Mouse (Mus musculus): ENCODE measurements around the gene Hsf4. TPM values are rescaled to one million over a fixed set of nuclear protein-coding genes. Genes with fewer than 3 reads are reported as not detected.

Hsf4 gene
- total and polyA plus RNA-seq, 2 experiments from 2014 or later: 0.30 to 0.90 TPM

DNA sequence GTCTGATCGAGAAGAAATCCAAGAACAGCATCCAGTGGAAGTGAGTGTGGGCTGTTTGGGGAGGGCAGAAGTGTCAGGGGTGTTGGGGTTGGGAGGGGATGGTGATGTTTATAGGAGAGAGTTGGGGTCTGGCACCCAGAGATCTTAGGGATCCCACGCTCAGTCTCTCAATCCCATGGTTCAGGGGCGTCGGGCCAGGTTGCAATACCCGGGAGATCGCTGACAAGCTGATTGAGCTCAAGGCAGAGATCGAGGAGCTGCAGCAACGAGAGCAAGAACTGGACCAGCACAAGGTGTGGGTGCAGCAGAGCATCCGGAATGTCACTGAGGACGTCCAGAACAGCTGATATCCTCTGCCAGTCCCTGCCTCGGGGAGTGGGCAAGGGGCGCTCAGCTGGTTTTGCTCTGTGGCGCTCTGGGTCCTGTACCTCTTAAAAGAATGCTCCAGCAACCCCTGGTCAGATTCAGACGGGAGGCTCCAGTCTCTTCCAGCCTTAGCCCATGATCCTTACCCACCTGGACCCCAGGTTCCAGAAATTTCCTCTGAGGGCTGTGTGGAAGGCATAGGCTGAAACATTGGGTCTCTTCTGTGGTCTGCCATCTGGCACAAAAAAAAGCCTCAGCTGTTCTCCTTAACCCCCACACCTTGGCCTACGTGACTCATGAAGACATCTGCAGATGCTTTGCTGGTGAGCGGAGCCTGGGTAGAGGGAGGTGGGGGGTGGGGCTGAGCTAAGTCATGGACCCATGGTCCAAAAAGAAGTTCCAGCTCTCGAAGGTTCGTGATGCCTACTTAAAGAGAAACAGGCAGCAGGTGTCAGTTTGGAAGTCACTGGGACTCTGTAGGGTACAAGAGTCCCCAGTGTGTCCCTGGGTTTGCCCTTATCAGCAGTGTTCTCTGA lies 29.0 kb downstream of the Hsf4 start:
- H3K9ac ChIP-seq: peak overlapping the region; percentile 95
- no peak for ATAC-seq
- H3K27ac ChIP-seq (ENCODE audit: low read depth, low read length): no peak overlapping the region
- H3K9me3 ChIP-seq (ENCODE audit: low read length): no peaks in the 10 kb centered on the region
- TF ChIP-seq CTCF (IDR thresholded peaks at IDR 0.05; ENCODE audit: low read depth): no peak
- H3K4me3 ChIP-seq (ENCODE audit: low read depth, low read length): peak overlapping the region; percentile 96
- no peak for DNase-seq
- peak overlapping the region; percentile 89 for H3K4me2 ChIP-seq (ENCODE audit: low read depth)
- 60% methylated on average over 18 of the region's 18 CpGs for WGBS
- 0 out of 2 replicates have a peak, but pooled peaks cover 9% of the 10 kb centered on the region for H3K4me1 ChIP-seq (ENCODE audit: insufficient read depth)
- peaks cover 35% of the 10 kb centered on the region for H3K36me3 ChIP-seq (ENCODE audit: insufficient read depth)
- H3K27me3 ChIP-seq (ENCODE audit: insufficient read depth, low read length): no peaks in the 10 kb centered on the region

DNA sequence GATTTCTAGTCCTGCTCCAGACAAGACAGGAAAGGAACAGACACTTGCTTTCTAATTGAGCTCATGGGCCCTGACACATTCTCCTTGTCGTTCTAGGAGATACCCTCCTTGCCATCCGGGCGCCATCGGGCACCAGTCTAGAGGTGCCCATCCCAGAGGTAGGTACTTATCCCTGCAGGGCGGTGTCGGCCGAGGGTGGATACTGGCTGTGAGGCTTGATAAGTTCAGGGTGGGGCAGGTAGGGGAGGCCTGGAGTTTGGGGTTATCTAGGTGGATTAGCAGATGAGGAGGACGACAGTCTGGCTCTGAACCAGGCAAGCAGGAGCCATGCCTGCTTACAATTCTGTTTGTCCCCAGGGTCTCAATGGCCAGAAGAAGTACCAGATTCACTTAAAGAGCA lies 30.4 kb downstream of the Hsf4 start:
- ATAC-seq (no peak), DNase-seq (no peak)
- Histone ChIP-seq H3K36me3 (ENCODE audit: insufficient read depth) (peaks cover 47% of the 10 kb centered on the region), H3K27me3 (ENCODE audit: insufficient read depth, low read length) (no peaks in the 10 kb centered on the region), H3K27ac (ENCODE audit: low read depth, low read length) (no peak overlapping the region), H3K4me2 (ENCODE audit: low read depth) (no peak overlapping the region), H3K9me3 (ENCODE audit: low read length) (no peaks in the 10 kb centered on the region), H3K4me1 (ENCODE audit: insufficient read depth) (0 out of 2 replicates have a peak, but pooled peaks cover 9% of the 10 kb centered on the region), H3K9ac (no peak overlapping the region), H3K4me3 (ENCODE audit: low read depth, low read length) (no peak overlapping the region)
- WGBS: 95% methylated on average over 8 of the region's 8 CpGs
- TF ChIP-seq CTCF (IDR thresholded peaks at IDR 0.05; ENCODE audit: low read depth): no peak

DNA sequence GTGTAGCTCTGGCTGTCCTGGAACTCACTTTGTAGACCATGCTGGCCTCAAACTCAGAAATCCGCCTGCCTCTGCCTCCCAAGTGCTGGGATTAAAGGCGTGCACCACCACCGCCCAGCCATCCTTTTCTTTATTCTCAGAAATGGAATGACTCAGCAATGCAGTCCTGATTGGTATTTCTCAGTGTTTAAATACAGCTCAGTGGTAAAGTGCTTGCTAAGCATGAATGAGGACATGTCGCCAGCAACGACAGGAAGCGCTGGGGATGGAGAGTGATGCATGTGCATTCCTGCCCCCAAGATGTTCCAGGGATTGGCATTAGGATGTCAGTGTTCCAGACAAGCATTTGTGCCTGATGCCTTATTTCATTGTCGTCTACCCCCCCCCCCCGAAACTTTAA lies 33.8 kb downstream of the Hsf4 start:
- peaks cover 10% of the 10 kb centered on the region; the same call in 1 of the 2 replicates for H3K4me1 ChIP-seq (ENCODE audit: insufficient read depth)
- no peak overlapping the region for H3K4me2 ChIP-seq (ENCODE audit: low read depth)
- no peak overlapping the region for H3K27ac ChIP-seq (ENCODE audit: low read depth, low read length)
- H3K36me3 ChIP-seq (ENCODE audit: insufficient read depth): peaks cover 68% of the 10 kb centered on the region
- WGBS: 89% methylated on average over 8 of the region's 8 CpGs
- H3K27me3 ChIP-seq (ENCODE audit: insufficient read depth, low read length): no peaks in the 10 kb centered on the region
- no peak overlapping the region for H3K4me3 ChIP-seq (ENCODE audit: low read depth, low read length)
- TF ChIP-seq CTCF (IDR thresholded peaks at IDR 0.05; ENCODE audit: low read depth): no peak
- H3K9me3 ChIP-seq (ENCODE audit: low read length): no peaks in the 10 kb centered on the region
- no peak overlapping the region for H3K9ac ChIP-seq
- ATAC-seq: no peak
- no peak for DNase-seq

DNA sequence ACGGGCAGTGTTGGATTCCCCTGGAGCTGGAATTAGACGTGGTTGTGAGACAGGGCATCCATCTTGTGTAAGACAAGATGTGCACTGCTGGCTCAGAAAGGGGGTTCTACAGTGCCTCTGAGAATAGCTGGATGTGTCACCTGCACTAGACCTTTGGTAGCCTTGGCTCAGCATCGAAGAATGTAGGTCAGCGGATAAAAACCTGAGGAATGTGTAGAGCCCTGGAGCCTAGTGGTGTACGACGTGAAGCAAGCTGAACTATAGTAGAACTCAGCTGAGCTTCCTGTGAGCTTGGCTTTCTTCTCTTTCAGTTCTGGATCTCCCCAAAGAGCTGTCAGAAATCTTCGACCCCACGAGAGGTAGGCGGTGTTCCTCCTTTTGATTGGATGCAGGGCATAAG lies 34.3 kb downstream of the Hsf4 start:
- Histone ChIP-seq H3K4me1 (ENCODE audit: insufficient read depth) (peaks cover 5% of the 10 kb centered on the region; the same call in 1 of the 2 replicates), H3K4me3 (ENCODE audit: low read depth, low read length) (no peak overlapping the region), H3K27me3 (ENCODE audit: insufficient read depth, low read length) (no peaks in the 10 kb centered on the region), H3K9me3 (ENCODE audit: low read length) (no peaks in the 10 kb centered on the region), H3K9ac (no peak overlapping the region), H3K4me2 (ENCODE audit: low read depth) (no peak overlapping the region), H3K36me3 (ENCODE audit: insufficient read depth) (peaks cover 73% of the 10 kb centered on the region), H3K27ac (ENCODE audit: low read depth, low read length) (no peak overlapping the region)
- DNase-seq (no peak), ATAC-seq (no peak)
- 86% methylated on average over 9 of the region's 9 CpGs for WGBS
- TF ChIP-seq CTCF (IDR thresholded peaks at IDR 0.05; ENCODE audit: low read depth): no peak

DNA sequence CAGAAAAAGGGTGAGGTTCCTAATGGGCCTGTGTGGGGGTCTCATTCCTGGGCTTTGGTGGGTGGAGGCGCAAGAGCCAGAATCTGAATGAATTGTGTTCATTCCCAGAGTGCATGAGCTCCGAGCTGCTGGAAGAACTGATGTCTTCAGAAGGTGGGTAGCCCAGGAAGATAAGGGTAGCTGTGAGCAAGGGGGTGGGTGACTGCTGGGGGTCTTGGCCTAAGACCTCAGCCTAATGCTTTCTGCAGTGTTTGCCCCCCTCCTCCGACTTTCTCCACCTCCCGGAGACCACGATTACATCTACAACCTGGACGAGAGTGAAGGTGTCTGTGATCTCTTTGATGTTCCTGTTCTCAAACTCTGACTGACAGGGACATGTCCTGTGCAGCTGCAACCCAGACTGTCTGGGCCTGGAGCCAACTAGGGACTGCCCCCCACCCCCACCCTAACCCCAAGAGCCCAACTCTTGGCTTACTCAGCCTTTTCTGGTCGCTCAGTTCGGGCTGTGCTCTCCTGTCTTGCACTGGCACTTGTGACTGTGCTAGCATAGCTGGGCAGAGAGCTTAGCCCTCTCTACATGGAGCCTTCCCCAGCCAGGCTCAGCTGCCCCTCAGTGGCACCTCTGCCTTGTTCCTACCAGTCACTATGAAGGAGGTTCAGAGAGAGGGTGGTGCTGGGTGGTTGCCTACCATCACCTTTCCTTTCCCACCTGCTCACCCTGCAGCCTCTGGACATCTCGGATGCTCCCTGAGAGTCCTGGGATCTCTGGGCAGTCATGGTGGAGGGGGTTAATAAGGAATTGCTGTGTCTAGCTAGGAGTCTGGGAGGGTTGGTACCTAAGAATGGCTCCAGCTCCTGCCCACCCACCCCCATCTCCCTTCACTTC lies 35.0 kb downstream of the Hsf4 start:
- ATAC-seq: no peak
- no peak overlapping the region for H3K27ac ChIP-seq (ENCODE audit: low read depth, low read length)
- H3K4me1 ChIP-seq (ENCODE audit: insufficient read depth): peaks cover 4% of the 10 kb centered on the region; the same call in 1 of the 2 replicates
- no peaks in the 10 kb centered on the region for H3K27me3 ChIP-seq (ENCODE audit: insufficient read depth, low read length)
- DNase-seq: no peak
- no peak overlapping the region for H3K4me3 ChIP-seq (ENCODE audit: low read depth, low read length)
- H3K4me2 ChIP-seq (ENCODE audit: low read depth): no peak overlapping the region
- no peaks in the 10 kb centered on the region for H3K9me3 ChIP-seq (ENCODE audit: low read length)
- TF ChIP-seq CTCF (IDR thresholded peaks at IDR 0.05; ENCODE audit: low read depth): no peak
- peaks cover 78% of the 10 kb centered on the region for H3K36me3 ChIP-seq (ENCODE audit: insufficient read depth)
- 61% methylated on average over 9 of the region's 9 CpGs for WGBS
- H3K9ac ChIP-seq: no peak overlapping the region

DNA sequence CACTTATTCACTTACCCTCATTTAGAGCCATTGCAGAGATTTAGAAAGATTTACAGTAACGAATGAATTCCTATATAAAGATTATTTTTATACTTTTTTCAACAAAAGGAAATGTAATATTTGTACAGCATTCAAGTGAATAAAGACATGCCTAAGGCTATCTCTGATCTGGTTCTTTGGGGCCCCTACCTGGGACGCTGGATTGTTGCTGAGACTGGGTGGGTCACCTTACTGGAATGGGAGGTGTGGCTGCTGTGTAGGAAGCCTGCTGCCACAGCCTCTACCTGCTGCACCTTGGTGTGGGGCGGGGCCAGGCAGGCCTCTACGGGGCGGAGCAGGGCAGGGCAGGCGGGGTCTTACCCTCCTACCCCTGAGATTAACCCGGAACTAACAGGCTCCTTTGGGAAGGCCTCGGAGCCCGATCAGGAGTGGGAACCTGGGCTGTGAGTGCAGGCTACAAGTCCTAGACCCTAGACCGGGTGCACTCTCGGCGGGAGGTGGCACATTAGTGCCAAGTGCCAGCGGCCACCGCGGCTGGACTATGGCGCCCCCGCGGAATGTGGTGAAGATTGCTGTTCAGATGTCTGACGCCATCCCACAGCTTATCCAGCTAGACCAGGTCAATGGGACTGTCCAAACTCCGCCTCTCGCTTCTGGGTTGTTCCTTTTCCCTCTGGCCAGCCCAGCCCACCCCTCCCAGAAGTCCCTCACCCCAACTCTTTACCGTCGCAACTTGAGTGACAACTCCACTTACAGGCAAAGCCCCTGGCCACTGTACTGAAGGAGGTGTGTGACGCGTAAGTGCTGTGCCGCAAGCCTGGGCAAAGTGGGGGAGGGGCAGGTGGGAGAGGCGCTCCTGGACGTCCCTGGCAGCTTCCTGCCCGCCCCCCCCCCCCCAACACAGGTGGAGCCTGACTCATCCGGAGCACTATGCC lies 35.9 kb downstream of the Hsf4 start, which contains the start of gene Elmo3:
Gene Elmo3 (plus strand): TSS at position 391 of the 935 bp plus-strand sequence.
- WGBS: 10% methylated on average over 30 of the region's 30 CpGs

More for the DNA sequence above, 35.9 kb downstream of the Hsf4 start, which contains the start of gene Elmo3:
- DNase-seq (no peak), ATAC-seq (peak; percentile 56)
- Histone ChIP-seq H3K27ac (ENCODE audit: low read depth, low read length) (no peak within 1 kb of the TSS), H3K36me3 (ENCODE audit: insufficient read depth) (peaks cover 78% of the 10 kb centered on the region), H3K27me3 (ENCODE audit: insufficient read depth, low read length) (no peaks in the 10 kb centered on the region), H3K4me2 (ENCODE audit: low read depth) (peak within 1 kb of the TSS; percentile 26), H3K9ac (peak within 1 kb of the TSS; percentile 10; the same call in 1 of the 2 replicates), H3K9me3 (ENCODE audit: low read length) (no peaks in the 10 kb centered on the region), H3K4me1 (ENCODE audit: insufficient read depth) (peaks cover 4% of the 10 kb centered on the region; the same call in 1 of the 2 replicates), H3K4me3 (ENCODE audit: low read depth, low read length) (no peak within 1 kb of the TSS)
- TF ChIP-seq CTCF (IDR thresholded peaks at IDR 0.05; ENCODE audit: low read depth): peak; percentile 22; the same call in 1 of the 2 replicates

All from forebrain, postnatal 0 days (tissue).